Mouse (Mus musculus) brain, embryonic 14.5 days (tissue): ENCODE measurements around the gene Ikbip.

Source experiments
- CTCF ChIP-seq: fragments of 200-500 bp; IDR thresholded peaks from 2 replicates; pipeline ENCODE4 v1.5.1; 2012; ENCODE audit warnings: inconsistent platforms, mild to moderate bottlenecking, moderate library complexity, borderline replicate concordance; ENCODE audit not compliant: insufficient read depth, insufficient read length; ENCODE audit errors: extremely low read depth
- POLR2A ChIP-seq: fragments of 200-500 bp; IDR thresholded peaks from 2 replicates; pipeline ENCODE4 v1.6.1; 2012; ENCODE audit warnings: mild to moderate bottlenecking, inconsistent platforms, borderline replicate concordance; ENCODE audit not compliant: poor library complexity, insufficient read depth, insufficient read length, severe bottlenecking; ENCODE audit errors: extremely low read depth

GRCm38 (mm10) chr10:91137400-91137799, 54.7 kb downstream of the Ikbip start:
- no peak for TF ChIP-seq POLR2A
- TF ChIP-seq CTCF: no peak
